Mouse (Mus musculus): ENCODE data around the gene Armc9. TPM values are rescaled to one million over a fixed set of nuclear protein-coding genes. Genes with fewer than 3 reads are reported as not detected.
A peak's percentile ranks its signal among the peaks of the same experiment; 100 is the strongest.

Gene Armc9
- polyA plus RNA-seq, 1 experiment from 2014 or later = 41.2 TPM

DNA sequence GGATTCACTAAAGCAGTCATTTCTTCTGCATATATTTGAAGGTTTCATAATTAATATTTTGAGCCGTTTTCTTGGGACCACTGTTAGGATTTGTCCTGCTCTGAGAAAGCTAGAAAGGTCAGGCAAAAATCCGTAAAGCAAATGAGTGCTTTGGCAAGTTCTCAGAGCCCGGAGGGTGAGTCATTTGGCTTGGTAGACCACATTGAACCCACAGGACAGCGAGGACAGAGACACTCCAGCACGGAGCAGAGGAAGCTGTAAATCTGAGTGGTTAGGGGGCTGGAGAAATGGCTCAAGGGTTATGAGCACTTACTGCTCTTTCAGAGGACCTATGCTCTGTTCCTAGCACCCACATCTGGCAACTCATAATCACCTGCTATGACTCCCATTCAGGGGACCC is 7.0 kb upstream of the Armc9 start:
- WGBS = 84% methylated on average over 5 of the region's 5 CpGs
- 0 out of 2 replicates have a peak, but pooled peaks cover under 1% of the 10 kb centered on the region for H3K36me3 ChIP-seq
- H3K4me3 ChIP-seq = no peak overlapping the region
- H3K27me3 ChIP-seq = no peaks in the 10 kb centered on the region
- no peak overlapping the region for H3K27ac ChIP-seq (replicated peaks)
- no peaks in the 10 kb centered on the region for H3K9me3 ChIP-seq
- H3K4me2 ChIP-seq (replicated peaks) = no peak overlapping the region
- no peaks in the 10 kb centered on the region for H3K4me1 ChIP-seq
- H3K9ac ChIP-seq (replicated peaks) = no peak overlapping the region
- ATAC-seq (ENCODE audit: low FRiP score, low read depth) = no peak

DNA sequence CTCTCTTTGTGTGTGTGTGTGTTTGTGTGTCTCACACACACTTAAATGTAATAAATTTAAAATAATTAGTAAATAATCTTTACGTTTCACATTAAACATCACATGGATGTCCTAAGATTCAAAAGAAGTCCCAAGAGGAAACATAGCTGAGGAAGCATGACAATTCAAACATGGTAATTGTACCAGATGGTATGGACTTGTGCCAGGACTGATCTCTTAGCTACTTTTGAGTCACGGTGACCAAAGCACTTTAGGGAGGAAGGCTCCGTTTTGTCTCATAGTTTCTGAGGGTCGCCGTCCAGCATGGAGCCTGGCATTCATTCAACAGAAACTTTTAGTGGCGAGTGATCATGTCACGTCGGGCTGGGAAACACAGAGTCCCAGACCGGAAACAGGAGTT is 6.4 kb upstream of the Armc9 start:
- Histone ChIP-seq H3K4me2 (replicated peaks) (no peak overlapping the region), H3K4me3 (no peak overlapping the region)

DNA sequence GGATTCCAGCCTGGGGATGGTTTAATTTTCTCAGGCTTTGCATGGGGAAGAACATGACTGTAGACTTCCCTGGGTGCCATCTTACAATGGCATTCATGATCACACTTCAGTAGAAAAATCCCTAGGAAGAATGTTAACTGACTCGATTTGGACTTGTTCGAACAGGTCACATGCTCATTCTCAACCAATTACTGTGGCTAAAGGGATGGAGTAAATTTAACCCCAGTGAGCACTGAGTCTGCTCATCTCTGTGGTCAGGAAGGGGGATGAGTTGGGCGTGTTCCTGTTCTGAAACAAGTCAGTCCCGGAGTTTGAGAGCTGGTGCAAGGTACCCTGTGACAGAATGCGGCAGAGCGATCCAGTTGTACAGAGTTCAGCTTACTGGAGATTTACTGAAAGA is 3.7 kb upstream of the Armc9 start:
- ATAC-seq (ENCODE audit: low FRiP score, low read depth) = no peak
- Histone ChIP-seq H3K9me3 (no peaks in the 10 kb centered on the region), H3K27ac (replicated peaks) (no peak overlapping the region), H3K4me1 (peaks cover 13% of the 10 kb centered on the region), H3K9ac (replicated peaks) (no peak overlapping the region), H3K4me3 (no peak overlapping the region), H3K27me3 (no peaks in the 10 kb centered on the region), H3K4me2 (replicated peaks) (no peak overlapping the region), H3K36me3 (no peaks in the 10 kb centered on the region)
- 83% methylated on average over 6 of the region's 6 CpGs for WGBS

More for the DNA sequence above, 6.4 kb upstream of the Armc9 start:
- no peak for ATAC-seq (ENCODE audit: low FRiP score, low read depth)
- H3K9ac ChIP-seq (replicated peaks) = no peak overlapping the region
- 92% methylated on average over 9 of the region's 9 CpGs for WGBS
- H3K9me3 ChIP-seq = no peaks in the 10 kb centered on the region
- no peaks in the 10 kb centered on the region for H3K4me1 ChIP-seq
- H3K36me3 ChIP-seq = no peaks in the 10 kb centered on the region
- no peaks in the 10 kb centered on the region for H3K27me3 ChIP-seq
- no peak overlapping the region for H3K27ac ChIP-seq (replicated peaks)

DNA sequence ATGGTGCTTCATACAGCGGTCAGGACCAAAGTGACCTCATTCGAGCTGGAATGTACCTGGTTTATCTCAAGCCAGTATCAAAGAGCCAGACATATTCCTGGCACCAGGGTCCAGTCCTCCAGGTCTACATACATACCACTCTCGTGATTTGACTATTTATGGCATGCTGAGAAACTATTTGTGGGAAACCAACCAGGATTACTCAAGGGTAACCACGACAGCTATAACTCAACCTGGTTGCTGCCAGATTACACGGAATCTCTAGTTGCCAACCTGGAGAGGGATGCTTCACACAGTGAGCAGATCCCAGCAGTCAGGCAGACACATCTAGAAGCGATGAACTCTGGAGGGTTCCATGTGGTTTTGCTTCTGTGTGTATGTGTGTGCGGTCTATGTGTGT is 3.2 kb upstream of the Armc9 start:
- no peaks in the 10 kb centered on the region for H3K36me3 ChIP-seq
- H3K27me3 ChIP-seq = no peaks in the 10 kb centered on the region
- no peak overlapping the region for H3K27ac ChIP-seq (replicated peaks)
- no peak overlapping the region for H3K9ac ChIP-seq (replicated peaks)
- WGBS = 91% methylated on average over 7 of the region's 7 CpGs
- no peaks in the 10 kb centered on the region for H3K9me3 ChIP-seq
- no peak overlapping the region for H3K4me3 ChIP-seq
- H3K4me1 ChIP-seq = peaks cover 14% of the 10 kb centered on the region
- no peak overlapping the region for H3K4me2 ChIP-seq (replicated peaks)
- ATAC-seq (ENCODE audit: low FRiP score, low read depth) = no peak

DNA sequence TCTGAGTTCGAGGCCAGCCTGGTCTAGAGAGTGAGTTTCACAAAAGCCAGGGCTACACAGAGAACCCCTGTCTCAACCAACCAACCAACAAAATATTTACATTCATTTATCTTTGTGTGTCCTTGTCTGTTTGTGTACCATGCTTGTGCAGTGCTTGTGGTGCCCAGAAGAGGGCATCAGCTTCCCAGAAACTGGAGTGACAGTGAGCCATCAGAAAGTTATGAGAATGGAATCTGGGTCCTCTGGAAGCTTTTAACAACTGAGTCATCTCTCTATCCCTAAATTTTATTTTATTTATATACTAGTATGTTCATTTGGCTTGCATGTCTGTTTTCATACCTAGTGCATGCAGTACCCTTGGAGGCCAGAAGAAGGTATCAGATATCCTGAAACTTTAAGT is 2.0 kb upstream of the Armc9 start:
- peaks cover 14% of the 10 kb centered on the region for H3K4me1 ChIP-seq
- no peak overlapping the region for H3K4me3 ChIP-seq
- H3K27ac ChIP-seq (replicated peaks) = no peak overlapping the region
- no peak overlapping the region for H3K9ac ChIP-seq (replicated peaks)
- H3K4me2 ChIP-seq (replicated peaks) = no peak overlapping the region
- whole genome bisulfite sequencing = 90% methylated on average over 1 of the region's 1 CpGs
- no peaks in the 10 kb centered on the region for H3K27me3 ChIP-seq
- no peaks in the 10 kb centered on the region for H3K9me3 ChIP-seq
- ATAC-seq (ENCODE audit: low FRiP score, low read depth) = no peak
- H3K36me3 ChIP-seq = no peaks in the 10 kb centered on the region; the same call in 1 of the 2 replicates

DNA sequence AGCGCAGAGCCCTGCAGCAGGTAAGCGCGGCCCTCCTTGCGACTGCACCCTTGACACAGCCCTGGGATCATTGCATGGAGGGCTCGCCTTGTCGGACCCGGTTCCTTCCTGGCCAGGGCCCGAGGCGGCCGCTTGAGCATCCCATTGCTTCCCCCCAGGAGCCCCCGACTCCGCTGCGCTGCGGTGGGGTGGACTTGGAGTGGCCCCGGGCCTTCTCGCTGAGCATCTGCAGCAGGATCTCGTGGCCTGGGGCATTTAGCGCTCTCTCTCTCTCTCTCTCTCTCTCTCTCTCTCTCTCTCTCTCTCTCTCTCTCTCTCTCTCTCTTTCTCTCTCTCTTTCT is 214 bp downstream of the Armc9 start:
- Histone ChIP-seq H3K27ac (replicated peaks) (peak overlapping the region; percentile 74; the same call in 1 of the 2 replicates), H3K4me3 (peak overlapping the region; percentile 83), H3K36me3 (peaks cover 3% of the 10 kb centered on the region; the same call in 1 of the 2 replicates), H3K27me3 (no peaks in the 10 kb centered on the region), H3K9ac (replicated peaks) (peak overlapping the region; percentile 82), H3K9me3 (no peaks in the 10 kb centered on the region), H3K4me2 (replicated peaks) (peak overlapping the region; percentile 84), H3K4me1 (peaks cover 14% of the 10 kb centered on the region)
- 1% methylated on average over 18 of the region's 18 CpGs for WGBS
- no peak for ATAC-seq (ENCODE audit: low FRiP score, low read depth)

DNA sequence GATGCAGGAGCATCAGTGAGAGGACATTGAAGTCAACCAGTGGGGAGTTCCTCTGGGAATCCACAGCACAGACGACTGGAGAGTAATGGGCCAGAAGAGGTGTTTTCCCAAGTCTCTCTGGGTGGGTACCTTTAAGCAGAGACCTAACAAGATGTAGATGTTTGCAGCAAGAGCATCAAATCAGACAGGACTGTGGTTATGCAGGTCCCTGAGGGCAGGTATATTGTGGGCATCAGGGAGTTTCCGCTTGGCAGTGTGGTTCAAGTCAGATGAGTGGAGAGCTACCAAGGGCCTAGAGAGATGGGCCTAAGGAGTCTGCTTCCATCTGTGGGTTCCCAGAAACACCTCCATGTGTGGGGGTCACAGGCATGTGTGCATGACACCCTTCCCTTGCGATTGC is 1.5 kb downstream of the Armc9 start:
- 81% methylated on average over 3 of the region's 3 CpGs for WGBS
- no peaks in the 10 kb centered on the region for H3K9me3 ChIP-seq
- H3K27ac ChIP-seq (replicated peaks) = no peak overlapping the region
- no peaks in the 10 kb centered on the region for H3K27me3 ChIP-seq
- no peak for ATAC-seq (ENCODE audit: low FRiP score, low read depth)
- H3K9ac ChIP-seq (replicated peaks) = peak overlapping the region; percentile 82; the same call in 1 of the 2 replicates
- peaks cover 14% of the 10 kb centered on the region for H3K4me1 ChIP-seq
- no peak overlapping the region for H3K4me3 ChIP-seq
- peaks cover 15% of the 10 kb centered on the region for H3K36me3 ChIP-seq
- peak overlapping the region; percentile 84; the same call in 1 of the 2 replicates for H3K4me2 ChIP-seq (replicated peaks)

DNA sequence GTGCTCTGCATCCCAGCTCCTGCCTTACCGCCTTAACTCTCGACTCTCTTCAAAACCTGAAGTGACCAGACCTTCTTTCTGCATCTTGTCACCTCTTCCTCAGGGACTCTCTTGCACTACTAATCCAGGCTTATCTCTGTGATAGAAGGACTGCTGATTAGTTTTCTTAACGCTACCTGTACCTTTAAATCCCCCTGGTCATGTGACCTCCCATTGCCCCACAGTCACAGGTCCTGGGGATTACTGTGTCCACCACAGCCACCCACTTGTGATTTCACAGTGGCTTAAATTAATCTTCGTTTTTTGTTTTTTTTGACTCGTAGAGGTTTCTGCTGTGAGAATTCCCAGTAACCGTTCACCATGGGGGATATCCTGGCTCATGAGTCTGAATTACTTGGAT is 2.0 kb downstream of the Armc9 start:
- no peak for ATAC-seq (ENCODE audit: low FRiP score, low read depth)
- Histone ChIP-seq H3K27me3 (no peaks in the 10 kb centered on the region), H3K36me3 (peaks cover 21% of the 10 kb centered on the region), H3K4me1 (peaks cover 14% of the 10 kb centered on the region), H3K27ac (replicated peaks) (no peak overlapping the region), H3K4me3 (no peak overlapping the region), H3K9ac (replicated peaks) (no peak overlapping the region), H3K9me3 (no peaks in the 10 kb centered on the region), H3K4me2 (replicated peaks) (no peak overlapping the region)
- WGBS = 91% methylated on average over 6 of the region's 6 CpGs

DNA sequence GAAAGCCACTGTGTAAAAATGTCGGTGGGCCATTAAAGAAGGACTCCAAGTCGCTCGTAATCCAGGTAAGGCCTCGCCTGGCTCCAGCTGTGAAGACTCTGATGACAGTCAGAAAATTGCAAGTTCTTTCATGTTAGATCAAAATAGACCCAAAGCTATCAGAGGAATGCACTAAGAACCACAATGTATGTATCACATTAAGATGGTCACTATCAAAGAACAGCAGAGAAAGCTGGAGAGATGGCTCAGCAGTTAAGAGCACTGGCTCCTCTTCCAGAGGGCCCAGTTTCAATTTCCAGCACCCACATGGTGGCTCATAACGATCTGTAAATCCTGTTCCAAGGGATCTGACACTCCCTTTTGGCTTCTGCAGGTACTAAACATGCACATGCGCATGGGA is 5.5 kb downstream of the Armc9 start:
- no peak for ATAC-seq (ENCODE audit: low FRiP score, low read depth)
- peaks cover 53% of the 10 kb centered on the region for H3K36me3 ChIP-seq
- 91% methylated on average over 6 of the region's 6 CpGs for WGBS

DNA sequence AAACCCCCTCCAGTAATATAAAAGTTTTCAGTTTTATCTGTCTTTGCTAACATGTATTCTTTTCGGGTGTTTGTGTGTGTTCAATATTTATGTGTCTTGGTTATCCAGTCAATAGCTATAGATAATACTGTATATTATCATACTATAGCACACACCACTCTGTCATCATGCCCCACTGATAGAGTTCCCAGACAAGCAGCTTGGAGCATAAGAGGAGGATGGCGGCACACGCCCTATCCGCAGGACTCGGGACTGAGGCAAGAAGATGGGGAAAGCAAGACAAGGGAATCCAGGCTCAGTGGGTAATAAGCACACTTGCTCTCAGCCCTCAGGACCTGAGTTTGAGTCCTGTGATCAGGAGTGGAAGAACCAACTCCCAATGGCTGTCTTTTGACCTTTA is 5.9 kb downstream of the Armc9 start:
- no peak overlapping the region for H3K9ac ChIP-seq (replicated peaks)
- H3K9me3 ChIP-seq = no peaks in the 10 kb centered on the region
- peaks cover 6% of the 10 kb centered on the region for H3K4me1 ChIP-seq
- no peak overlapping the region for H3K4me2 ChIP-seq (replicated peaks)
- H3K4me3 ChIP-seq = no peak overlapping the region
- peaks cover 57% of the 10 kb centered on the region for H3K36me3 ChIP-seq
- 97% methylated on average over 5 of the region's 5 CpGs for WGBS
- ATAC-seq (ENCODE audit: low FRiP score, low read depth) = no peak
- no peak overlapping the region for H3K27ac ChIP-seq (replicated peaks)
- H3K27me3 ChIP-seq = no peaks in the 10 kb centered on the region

More for the DNA sequence above, 5.5 kb downstream of the Armc9 start:
- Histone ChIP-seq H3K4me3 (no peak overlapping the region), H3K27me3 (no peaks in the 10 kb centered on the region), H3K9me3 (no peaks in the 10 kb centered on the region), H3K27ac (replicated peaks) (no peak overlapping the region), H3K4me1 (peaks cover 10% of the 10 kb centered on the region), H3K9ac (replicated peaks) (no peak overlapping the region), H3K4me2 (replicated peaks) (no peak overlapping the region)

DNA sequence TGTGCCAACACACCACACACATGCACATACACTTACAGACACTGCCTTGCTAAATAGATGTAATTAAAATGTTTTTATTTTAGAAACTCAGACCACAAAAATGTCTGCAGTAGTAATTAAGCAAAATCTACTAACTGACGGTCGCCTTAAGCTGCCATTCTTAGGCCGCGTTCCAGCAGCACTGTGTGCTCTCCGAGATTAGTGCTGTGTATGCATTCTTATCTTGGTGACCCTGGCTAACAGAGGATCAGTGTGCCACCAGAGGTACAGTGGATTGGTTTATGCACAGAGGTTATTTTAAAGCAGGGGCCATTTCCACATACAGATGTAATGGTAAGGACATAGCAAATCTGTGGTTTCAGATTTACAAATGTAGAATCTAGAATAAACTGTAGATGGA is 6.5 kb downstream of the Armc9 start:
- no peak overlapping the region for H3K4me3 ChIP-seq
- no peak for ATAC-seq (ENCODE audit: low FRiP score, low read depth)
- no peak overlapping the region for H3K4me2 ChIP-seq (replicated peaks)
- peaks cover 61% of the 10 kb centered on the region for H3K36me3 ChIP-seq
- 97% methylated on average over 5 of the region's 5 CpGs for WGBS
- 0 out of 2 replicates have a peak, but pooled peaks cover under 1% of the 10 kb centered on the region for H3K4me1 ChIP-seq
- H3K9ac ChIP-seq (replicated peaks) = no peak overlapping the region
- H3K27ac ChIP-seq (replicated peaks) = no peak overlapping the region
- no peaks in the 10 kb centered on the region for H3K9me3 ChIP-seq
- no peaks in the 10 kb centered on the region for H3K27me3 ChIP-seq

DNA sequence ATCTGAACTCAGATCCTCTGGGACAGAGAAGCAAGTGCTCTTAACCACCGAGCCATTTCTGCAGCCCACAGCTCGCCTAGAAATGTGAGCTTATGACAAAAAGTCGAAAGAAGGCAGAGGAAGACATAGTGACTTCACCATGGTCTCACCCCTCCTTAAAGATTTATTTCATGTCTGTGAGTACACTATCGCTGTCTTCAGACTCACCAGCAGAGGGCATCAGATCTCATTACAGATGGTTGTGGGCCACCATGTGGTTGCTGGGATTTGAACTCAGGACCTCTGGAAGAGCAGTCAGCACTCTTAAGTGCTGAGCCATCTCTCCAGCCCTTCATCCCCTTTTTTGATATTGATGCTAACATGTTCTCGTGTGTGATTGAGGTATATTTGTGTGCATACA is 20.0 kb downstream of the Armc9 start:
- Histone ChIP-seq H3K4me2 (replicated peaks) (no peak overlapping the region), H3K4me3 (no peak overlapping the region), H3K4me1 (no peaks in the 10 kb centered on the region), H3K36me3 (peaks cover 54% of the 10 kb centered on the region), H3K9me3 (no peaks in the 10 kb centered on the region), H3K27me3 (no peaks in the 10 kb centered on the region), H3K27ac (replicated peaks) (no peak overlapping the region), H3K9ac (replicated peaks) (no peak overlapping the region)
- no peak for ATAC-seq (ENCODE audit: low FRiP score, low read depth)
- WGBS = 93% methylated on average over 5 of the region's 5 CpGs

DNA sequence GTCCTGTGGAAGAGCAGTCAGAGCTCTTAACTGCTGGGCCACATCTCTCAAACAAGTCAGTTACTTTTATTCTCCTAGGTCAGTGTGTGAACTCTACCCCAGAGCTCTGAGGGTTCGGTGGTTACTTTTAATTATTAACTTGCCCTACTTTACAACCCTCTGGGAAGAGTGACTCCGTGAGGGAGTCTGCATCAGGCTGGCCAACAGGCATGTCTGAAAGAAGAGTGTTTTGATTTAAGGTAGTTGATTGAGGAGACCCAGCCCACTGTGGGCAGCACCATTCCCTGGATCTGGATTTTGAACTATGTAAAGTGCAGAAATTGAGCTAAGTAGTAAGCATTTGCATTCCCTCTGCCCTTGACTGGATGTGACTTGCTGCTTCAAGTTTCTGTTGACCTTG is 21.5 kb downstream of the Armc9 start:
- WGBS = 94% methylated on average over 2 of the region's 2 CpGs

More for the DNA sequence above, 21.5 kb downstream of the Armc9 start:
- no peaks in the 10 kb centered on the region for H3K4me1 ChIP-seq
- peaks cover 53% of the 10 kb centered on the region for H3K36me3 ChIP-seq
- no peaks in the 10 kb centered on the region for H3K9me3 ChIP-seq
- ATAC-seq (ENCODE audit: low FRiP score, low read depth) = no peak
- no peak overlapping the region for H3K4me2 ChIP-seq (replicated peaks)
- H3K4me3 ChIP-seq = no peak overlapping the region
- no peaks in the 10 kb centered on the region for H3K27me3 ChIP-seq
- no peak overlapping the region for H3K9ac ChIP-seq (replicated peaks)
- no peak overlapping the region for H3K27ac ChIP-seq (replicated peaks)
